Mouse (Mus musculus): ENCODE results near the gene Pigw.
"Not testable (repeated sequence)": the region's sequence is repeated elsewhere in the genome, so short reads cannot be mapped to it uniquely, and the experiment has no call there.

Pigw gene

DNA sequence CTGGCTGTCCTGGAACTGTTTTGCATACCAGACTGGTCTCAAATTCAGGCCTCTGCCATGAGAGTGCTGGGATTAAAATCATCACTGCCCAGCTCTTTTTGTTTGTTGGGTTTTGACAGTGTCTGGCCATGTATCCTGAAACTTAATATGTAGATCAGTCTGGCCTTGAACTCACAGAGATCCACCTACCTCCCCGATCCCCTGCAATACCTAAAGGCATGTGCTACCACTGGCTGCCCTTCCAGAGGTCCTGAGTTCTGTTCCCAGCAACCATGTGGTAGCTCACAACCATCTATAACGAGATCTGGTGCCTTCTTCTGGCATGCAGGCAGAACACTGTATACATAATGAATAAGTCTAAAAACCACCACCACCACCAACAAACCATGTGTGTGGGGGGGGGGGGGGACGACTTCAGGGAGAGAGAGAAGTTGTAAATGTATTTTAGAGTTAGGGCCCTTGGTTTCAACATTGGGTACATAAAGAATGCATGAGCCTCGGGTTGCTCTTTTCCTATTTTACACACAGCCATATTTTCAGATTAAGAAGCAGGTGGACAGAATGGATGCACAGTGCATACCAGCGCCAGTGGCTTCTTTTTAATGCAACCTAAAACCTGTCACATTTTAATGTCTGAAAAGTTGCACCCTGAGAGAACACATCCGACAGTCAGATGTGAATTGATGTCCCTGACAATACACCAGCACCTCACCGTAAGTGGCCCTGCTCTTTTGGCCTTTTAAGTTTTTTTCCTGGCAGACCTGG is 896 bp downstream of the Pigw start:
- peak; percentile 74 for DNase-seq (ENCODE audit: low read depth)

DNA sequence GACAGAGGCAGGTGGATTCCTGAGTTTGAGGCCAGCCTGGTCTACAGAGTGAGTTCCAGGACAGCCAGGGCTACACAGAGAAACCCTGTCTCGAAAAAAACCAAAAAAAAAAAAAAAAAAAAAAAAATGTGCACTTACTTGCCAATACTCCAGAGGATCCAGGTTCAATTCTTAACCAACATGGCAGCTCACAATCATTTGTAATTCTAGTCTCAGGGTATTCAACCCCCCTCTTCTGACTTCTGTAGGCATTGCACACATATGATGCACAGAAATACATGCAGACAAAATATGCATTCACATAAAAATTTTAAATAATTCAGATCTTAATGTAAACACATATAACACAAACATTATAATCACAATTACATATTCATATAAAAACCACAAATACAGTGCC is 4.1 kb downstream of the Pigw start:
- not testable (repeated sequence) for DNase-seq (ENCODE audit: low read depth)

GRCm38 (mm10) chr11:84873042-84873833 is 6.8 kb downstream of the Pigw start:
- peak; percentile 34 for DNase-seq (ENCODE audit: low read depth)

- no peak for DNase-seq (ENCODE audit: low read depth)
Measured at GRCm38 (mm10) chr11:84871548-84872069, 8.5 kb downstream of the Pigw start.

- DNase-seq (ENCODE audit: low read depth) = peak; percentile 84
Measured at GRCm38 (mm10) chr11:84871046-84871445, 9.0 kb downstream of the Pigw start.

GRCm38 (mm10) chr11:84870337-84871043 is 9.6 kb downstream of the Pigw start, which contains the start of gene Ggnbp2:
Ggnbp2 (minus strand) TSS chr11:84870817.
- DNase-seq (ENCODE audit: low read depth) = peak; percentile 94

GRCm38 (mm10) chr11:84869537-84870232 is 10.4 kb downstream of the Pigw start:
- peak; percentile 95 for DNase-seq (ENCODE audit: low read depth)

- peak; percentile 74 for DNase-seq (ENCODE audit: low read depth)
Measured at GRCm38 (mm10) chr11:84868786-84869259, 11.3 kb downstream of the Pigw start.

GRCm38 (mm10) chr11:84867586-84867985 is 12.5 kb downstream of the Pigw start:
- DNase-seq (ENCODE audit: low read depth) = no peak

GRCm38 (mm10) chr11:84865268-84865667 is 14.8 kb downstream of the Pigw start:
- no peak for DNase-seq (ENCODE audit: low read depth)

GRCm38 (mm10) chr11:84855285-84855684 is 24.8 kb downstream of the Pigw start:
- no peak for DNase-seq (ENCODE audit: low read depth)

- DNase-seq (ENCODE audit: low read depth) = no peak
Measured at GRCm38 (mm10) chr11:84847475-84848090, 32.5 kb downstream of the Pigw start.

DNA sequence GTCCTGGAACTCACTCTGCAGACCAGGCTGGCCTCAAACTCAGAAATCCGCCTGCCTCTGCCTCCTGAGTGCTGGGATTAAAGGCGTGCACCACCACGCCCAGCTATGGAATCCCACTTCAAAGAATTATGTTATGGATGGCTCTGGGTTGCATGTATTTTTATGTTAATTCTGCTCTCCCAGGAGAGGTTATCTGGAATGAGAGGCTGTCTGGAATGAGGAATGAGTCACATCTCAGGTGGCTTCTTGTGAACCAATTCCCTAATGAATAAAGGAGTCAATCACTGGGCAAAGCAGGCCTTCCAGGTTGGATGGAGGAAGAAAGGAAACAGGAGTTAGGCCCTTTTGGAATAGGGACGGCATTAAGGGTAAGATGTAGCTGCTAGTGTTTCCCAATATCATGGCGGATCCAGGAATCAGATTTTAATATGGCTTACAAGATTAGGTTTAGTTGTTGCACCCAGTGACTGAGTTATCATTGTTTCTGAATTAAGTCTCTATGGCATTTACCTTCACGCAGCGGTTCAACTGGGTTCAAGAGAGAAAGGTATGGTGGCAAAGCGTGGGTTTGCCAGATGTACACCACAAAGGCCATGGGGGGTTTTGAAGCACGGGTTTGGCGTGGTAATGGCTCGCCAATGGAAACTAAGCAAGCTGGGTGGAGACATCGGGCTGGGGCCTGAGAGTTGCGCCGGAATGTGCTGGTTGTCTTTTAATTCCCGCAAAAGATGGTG is 33.2 kb downstream of the Pigw start:
- DNase-seq (ENCODE audit: low read depth) = no peak

- DNase-seq (ENCODE audit: low read depth) = no peak
Measured at GRCm38 (mm10) chr11:84839330-84839729, 40.8 kb downstream of the Pigw start.

DNA sequence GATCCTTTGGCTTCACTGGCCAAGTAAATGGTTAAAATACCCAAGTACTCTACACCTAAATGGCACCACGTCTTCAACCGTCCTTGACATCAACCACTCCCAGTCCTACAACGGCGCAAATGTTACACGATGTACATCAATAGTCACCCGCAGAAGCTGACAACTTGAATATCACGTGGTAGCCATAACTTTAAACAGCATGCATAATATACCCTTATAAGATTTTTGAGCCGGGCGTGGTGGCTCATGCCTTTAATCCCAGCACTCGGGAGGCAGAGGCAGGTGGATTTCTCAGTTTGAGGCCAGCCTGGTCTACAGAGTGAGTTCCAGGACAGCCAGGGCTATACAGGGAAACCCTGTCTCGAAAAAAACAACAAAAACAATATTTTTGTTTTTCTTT is 50.6 kb downstream of the Pigw start:
- DNase-seq (ENCODE audit: low read depth) = not testable (repeated sequence)

GRCm38 (mm10) chr11:84828516-84829399 is 51.3 kb downstream of the Pigw start, which contains the start of gene Dhrs11:
Dhrs11 (minus strand) TSS chr11:84828994.
- peak; percentile 96 for DNase-seq (ENCODE audit: low read depth)

DNA sequence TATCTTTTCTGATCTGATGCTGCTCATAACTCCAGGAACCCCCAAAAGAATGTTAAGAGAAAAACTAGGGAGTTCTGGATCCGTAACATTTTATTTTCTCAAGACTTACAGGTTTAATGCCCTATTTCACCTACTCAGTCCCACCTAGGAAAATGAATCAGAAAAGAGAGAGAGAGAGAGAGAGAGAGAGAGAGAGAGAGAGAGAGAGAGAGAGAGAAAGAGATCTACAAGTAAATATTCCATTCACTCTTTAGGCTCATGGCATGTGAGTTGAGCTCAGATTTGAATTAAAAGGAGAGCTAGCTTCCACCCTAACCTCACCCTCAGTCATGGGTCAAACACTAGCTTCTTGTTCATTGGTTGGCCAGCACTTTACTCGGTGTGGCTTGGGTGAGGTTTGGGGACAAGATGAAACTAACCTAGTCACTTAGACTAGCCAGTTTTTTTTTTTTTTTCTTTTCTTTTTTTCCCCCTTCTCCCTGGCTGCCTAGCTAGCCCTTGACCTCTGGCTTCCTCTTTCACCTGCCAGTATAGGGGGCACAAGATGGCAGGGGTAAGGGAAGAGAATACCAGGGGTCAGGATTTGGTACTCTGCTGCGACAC is 52.1 kb downstream of the Pigw start:
- peak; percentile 63 for DNase-seq (ENCODE audit: low read depth)

GRCm38 (mm10) chr11:84827492-84827891 is 52.6 kb downstream of the Pigw start:
- DNase-seq (ENCODE audit: low read depth) = no peak
